Mouse (Mus musculus) cerebellum, adult 2 months (tissue): ENCODE measurements at regions not wholly inside any gene's neighbourhood (a gene's known extent, or its start where the extent isn't known, plus 50 kb on each side); places are given as distances from the start of the nearest gene placed in this dataset.

Experiments used
- CTCF ChIP-seq: fragments of 200-500 bp; IDR thresholded peaks from 2 replicates; pipeline ENCODE4 v1.5.1; 2011; ENCODE audit warnings: low read depth, mild to moderate bottlenecking, control low read depth, low read length, moderate library complexity, borderline replicate concordance; ENCODE audit not compliant: insufficient read depth
- POLR2A ChIP-seq: fragments of 200-500 bp; IDR thresholded peaks from 2 replicates; pipeline ENCODE4 v1.6.1; 2011; ENCODE audit warnings: low read length, control low read depth, borderline replicate concordance; ENCODE audit not compliant: insufficient read depth

GRCm38 (mm10) chr17:52320586-52320985 lies 281.9 kb upstream of the Kcnh8 start:
- no peak for TF ChIP-seq POLR2A
- TF ChIP-seq CTCF: no peak
